Mouse (Mus musculus) midbrain, embryonic 12.5 days (tissue): Measurements from ENCODE around the gene Ifitm5. TPM values are rescaled to one million over a fixed set of nuclear protein-coding genes. Genes with fewer than 3 reads are reported as not detected.

Experiments used
- ATAC-seq: fragments of 200-750 bp; cut with Nextera tagmentation; 2 replicates; pipeline ENCODE4 v1.8.0; 2017; ENCODE audit warnings: low read depth, moderate TSS enrichment, moderate library complexity; ENCODE audit not compliant: low FRiP score
- H3K27ac ChIP-seq: fragments of 300-500 bp; sonication (generic); replicated peaks from 2 replicates; pipeline ENCODE4 v1.5.1; 2016; ENCODE audit warnings: mild to moderate bottlenecking
- H3K27me3 ChIP-seq: fragments of 300-500 bp; sonication (generic); 2 replicates; pipeline ENCODE4 v1.6.1; 2016; ENCODE audit warnings: mild to moderate bottlenecking
- H3K36me3 ChIP-seq: fragments of 300-500 bp; sonication (generic); 2 replicates; pipeline ENCODE4 v1.6.1; 2016
- H3K4me1 ChIP-seq: fragments of 300-500 bp; sonication (generic); 2 replicates; pipeline ENCODE4 v1.6.1; 2016
- H3K4me2 ChIP-seq: fragments of 300-500 bp; sonication (generic); replicated peaks from 2 replicates; pipeline ENCODE4 v1.6.1; 2016; ENCODE audit warnings: mild to moderate bottlenecking, moderate library complexity
- H3K4me3 ChIP-seq: fragments of 300-500 bp; sonication (generic); 2 replicates; pipeline ENCODE4 v1.5.1; 2016; ENCODE audit warnings: mild to moderate bottlenecking
- H3K9ac ChIP-seq: fragments of 300-500 bp; sonication (generic); replicated peaks from 2 replicates; pipeline ENCODE4 v1.6.1; 2016; ENCODE audit warnings: mild to moderate bottlenecking, moderate library complexity
- H3K9me3 ChIP-seq: fragments of 300-500 bp; sonication (generic); 2 replicates; pipeline ENCODE4 v1.6.1; 2016; ENCODE audit warnings: mild to moderate bottlenecking
- WGBS: fragments of 180-500 bp; shearing (Covaris S2); methylation state at CpG from one replicate; pipeline ENCODE4 v1.1.7; 2016; 5-methylcytosine and 5-hydroxymethylcytosine counted together
- polyA plus RNA-seq: library from polyadenylated mRNA; unstranded; fragments of >200 nt; fragmentation: Nextera tagmentation; extraction: Ambion mirVana; gene quantifications from 2 replicates; pipeline ENCODE4 v1.2.1, GENCODE M21; 2016

The Ifitm5 gene
- polyA plus RNA-seq, 1 experiment from 2014 or later = 0.93 TPM

DNA sequence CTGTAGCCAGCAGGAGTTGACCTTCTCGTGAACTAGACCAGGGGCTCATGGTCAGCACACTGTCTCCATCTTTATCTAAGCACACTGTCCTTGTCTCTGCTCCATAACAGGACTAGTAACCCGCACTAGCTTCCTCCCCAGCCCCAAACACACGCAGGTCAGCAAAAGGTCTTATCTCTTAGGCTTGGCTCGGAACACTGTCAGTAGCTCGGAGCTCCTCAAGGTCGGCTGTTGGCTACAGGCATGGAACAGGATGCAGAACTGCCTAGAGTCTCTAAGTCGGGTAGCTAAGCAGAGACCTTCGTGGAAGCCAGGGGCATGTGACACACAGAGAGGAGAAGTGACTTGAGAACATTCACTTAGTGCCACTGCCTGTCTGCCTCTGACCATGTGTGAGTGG, 1.9 kb downstream of the Ifitm5 start:
- Histone ChIP-seq H3K36me3 (no peaks in the 10 kb centered on the region; the same call in none of the 2 replicates), H3K4me3 (no peak overlapping the region), H3K27me3 (no peaks in the 10 kb centered on the region), H3K9me3 (no peaks in the 10 kb centered on the region), H3K4me1 (peaks cover 15% of the 10 kb centered on the region), H3K27ac (no peak overlapping the region), H3K9ac (no peak overlapping the region), H3K4me2 (no peak overlapping the region)
- WGBS = 90% methylated on average over 8 of the region's 8 CpGs
- ATAC-seq = no peak

DNA sequence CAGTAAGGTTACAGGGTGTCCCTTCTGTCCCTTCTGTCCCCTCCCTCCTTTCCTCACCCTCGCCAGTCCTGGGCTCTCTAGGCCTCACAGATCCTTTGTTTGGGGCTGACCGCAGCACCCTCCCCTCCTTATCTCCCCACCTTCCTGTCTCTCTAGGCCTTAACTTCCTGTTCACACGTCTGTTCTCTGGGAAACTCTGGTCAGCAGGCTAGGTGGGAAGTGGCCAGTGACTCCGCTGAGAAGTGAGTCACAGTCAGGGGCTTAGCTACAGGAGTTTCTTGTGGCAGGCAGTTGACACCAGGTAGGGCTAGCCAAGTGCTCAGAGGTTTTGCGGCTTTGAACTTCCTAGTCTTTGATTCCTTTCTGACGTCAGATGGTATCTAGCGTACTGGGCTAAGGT, 3.1 kb downstream of the Ifitm5 start:
- Histone ChIP-seq H3K36me3 (no peaks in the 10 kb centered on the region; the same call in none of the 2 replicates), H3K27me3 (no peaks in the 10 kb centered on the region), H3K4me3 (no peak overlapping the region), H3K9me3 (no peaks in the 10 kb centered on the region), H3K4me2 (no peak overlapping the region), H3K9ac (no peak overlapping the region), H3K4me1 (peaks cover 20% of the 10 kb centered on the region), H3K27ac (no peak overlapping the region)
- no peak for ATAC-seq
- 79% methylated on average over 7 of the region's 7 CpGs for WGBS

DNA sequence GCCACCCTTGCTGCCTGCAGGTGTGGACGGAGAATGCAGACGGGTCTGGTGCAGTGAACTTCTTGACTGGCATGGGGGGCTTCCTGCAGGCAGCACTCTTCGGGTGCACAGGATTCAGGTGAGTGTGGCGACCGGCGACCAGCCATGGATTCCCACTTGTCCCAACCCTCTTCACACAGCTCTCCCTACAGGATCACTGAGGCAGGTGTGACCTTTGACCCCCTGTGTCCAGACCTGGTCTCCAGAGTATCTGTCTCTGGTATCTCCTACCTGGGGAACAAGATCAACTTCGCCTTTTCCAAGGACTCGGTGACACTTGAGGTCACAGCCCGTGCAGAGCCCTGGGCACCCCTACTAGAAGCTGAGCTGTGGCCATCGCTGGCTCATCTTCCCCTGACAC, 3.8 kb downstream of the Ifitm5 start:
- no peaks in the 10 kb centered on the region; the same call in none of the 2 replicates for H3K36me3 ChIP-seq
- no peak overlapping the region for H3K9ac ChIP-seq
- WGBS = 92% methylated on average over 10 of the region's 10 CpGs
- no peak overlapping the region for H3K27ac ChIP-seq
- no peaks in the 10 kb centered on the region for H3K9me3 ChIP-seq
- no peak overlapping the region for H3K4me3 ChIP-seq
- H3K27me3 ChIP-seq = no peaks in the 10 kb centered on the region
- peaks cover 22% of the 10 kb centered on the region for H3K4me1 ChIP-seq
- no peak overlapping the region for H3K4me2 ChIP-seq
- ATAC-seq = no peak

DNA sequence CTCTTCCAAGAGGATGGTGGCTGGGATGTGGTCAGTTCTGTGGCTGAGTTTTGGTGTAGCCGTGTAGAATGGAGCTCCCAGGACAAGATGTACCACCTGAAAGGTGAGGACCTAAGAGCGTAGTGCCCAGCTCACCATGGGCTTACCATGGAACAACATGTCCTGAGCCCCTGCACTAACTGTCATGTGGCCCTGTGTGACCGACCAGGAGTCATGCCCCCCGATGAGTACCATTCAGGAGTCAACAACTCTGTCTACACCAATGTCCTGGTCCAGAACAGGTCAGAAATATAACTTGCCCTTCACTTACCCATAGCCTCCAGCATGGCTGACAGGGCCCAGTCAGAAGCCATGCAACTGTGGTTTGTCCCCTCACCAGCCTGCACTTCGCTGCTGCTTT, 4.8 kb downstream of the Ifitm5 start:
- WGBS = 90% methylated on average over 5 of the region's 5 CpGs
- Histone ChIP-seq H3K27ac (no peak overlapping the region), H3K4me2 (no peak overlapping the region), H3K9me3 (no peaks in the 10 kb centered on the region), H3K27me3 (no peaks in the 10 kb centered on the region), H3K4me3 (no peak overlapping the region), H3K36me3 (no peaks in the 10 kb centered on the region; the same call in none of the 2 replicates), H3K9ac (no peak overlapping the region), H3K4me1 (peaks cover 14% of the 10 kb centered on the region)
- no peak for ATAC-seq

DNA sequence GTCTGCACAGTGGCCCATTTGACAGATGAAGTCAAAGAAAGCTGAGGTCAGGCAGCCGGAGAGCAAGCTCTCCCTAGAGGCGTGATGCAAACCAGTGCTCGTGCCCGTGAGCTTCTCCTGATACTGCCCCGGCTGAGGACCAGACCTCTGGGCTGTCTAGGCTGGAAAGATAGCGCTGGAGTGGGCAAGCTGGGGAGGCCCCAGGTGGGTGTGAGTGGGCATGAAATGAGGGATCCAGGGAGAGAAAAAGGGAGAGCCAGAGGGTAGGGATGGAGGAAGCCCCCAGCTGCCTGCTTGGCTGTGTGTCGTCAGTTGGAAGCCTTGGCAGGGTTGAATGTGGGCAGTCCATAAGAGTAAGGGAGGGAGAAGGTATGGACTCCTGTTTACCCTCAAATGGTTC, 5.9 kb downstream of the Ifitm5 start:
- no peaks in the 10 kb centered on the region for H3K9me3 ChIP-seq
- H3K27ac ChIP-seq = no peak overlapping the region
- H3K9ac ChIP-seq = no peak overlapping the region
- no peaks in the 10 kb centered on the region; the same call in none of the 2 replicates for H3K36me3 ChIP-seq
- 93% methylated on average over 7 of the region's 7 CpGs for WGBS
- no peak for ATAC-seq
- H3K4me3 ChIP-seq = no peak overlapping the region
- H3K4me1 ChIP-seq = peaks cover 17% of the 10 kb centered on the region
- H3K27me3 ChIP-seq = no peaks in the 10 kb centered on the region
- no peak overlapping the region for H3K4me2 ChIP-seq

DNA sequence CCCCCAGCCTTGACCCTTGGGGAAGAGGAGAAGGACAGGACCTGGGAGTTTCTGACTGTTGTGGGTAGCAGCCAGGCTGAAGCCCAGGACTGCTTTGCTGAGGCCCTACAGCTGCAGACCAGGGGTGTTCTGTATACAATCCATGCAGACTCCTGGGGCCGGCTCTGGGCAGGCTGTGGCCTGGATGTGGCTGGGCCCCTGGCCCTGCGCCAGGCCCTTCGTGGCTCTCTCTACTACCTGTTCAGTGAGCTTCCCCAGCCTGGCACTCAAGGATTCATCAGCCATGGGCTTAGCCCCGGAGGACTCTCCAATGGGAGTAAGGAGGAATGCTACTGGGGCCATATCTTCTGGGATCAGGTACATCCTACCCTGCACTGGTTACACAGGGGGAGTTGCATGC, 6.7 kb downstream of the Ifitm5 start:
- WGBS = 90% methylated on average over 4 of the region's 4 CpGs

DNA sequence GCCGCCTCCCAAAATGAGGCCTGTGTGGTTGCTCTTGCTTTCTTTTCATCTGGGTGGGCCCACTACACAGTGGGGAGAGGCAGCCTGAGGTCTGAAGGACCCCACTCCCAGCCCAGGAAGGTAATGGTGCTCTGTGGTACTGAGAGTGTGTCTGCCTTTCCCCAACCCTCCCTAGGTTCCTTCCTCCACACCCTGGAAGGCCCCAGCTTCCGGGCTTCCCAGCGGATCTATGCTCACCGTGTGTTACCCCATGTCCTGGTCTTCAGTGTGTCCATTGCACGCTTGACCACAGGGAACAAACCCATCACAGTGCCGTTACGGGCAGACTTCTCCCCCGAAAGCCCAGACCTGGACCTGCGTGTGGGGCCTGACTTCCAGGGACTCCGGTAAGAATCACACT, 7.3 kb downstream of the Ifitm5 start:
- Histone ChIP-seq H3K9me3 (no peaks in the 10 kb centered on the region), H3K4me3 (no peak overlapping the region), H3K4me1 (peaks cover 17% of the 10 kb centered on the region), H3K27me3 (0 out of 2 replicates have a peak, but pooled peaks cover 1% of the 10 kb centered on the region), H3K9ac (no peak overlapping the region), H3K27ac (no peak overlapping the region), H3K4me2 (no peak overlapping the region), H3K36me3 (no peaks in the 10 kb centered on the region; the same call in none of the 2 replicates)
- WGBS = 90% methylated on average over 10 of the region's 10 CpGs
- ATAC-seq = no peak

More for the DNA sequence above, 6.7 kb downstream of the Ifitm5 start:
- no peaks in the 10 kb centered on the region for H3K27me3 ChIP-seq
- H3K9me3 ChIP-seq = no peaks in the 10 kb centered on the region
- H3K27ac ChIP-seq = no peak overlapping the region
- H3K36me3 ChIP-seq = no peaks in the 10 kb centered on the region; the same call in none of the 2 replicates
- ATAC-seq = no peak
- no peak overlapping the region for H3K9ac ChIP-seq
- H3K4me1 ChIP-seq = peaks cover 17% of the 10 kb centered on the region
- H3K4me2 ChIP-seq = no peak overlapping the region
- H3K4me3 ChIP-seq = no peak overlapping the region

DNA sequence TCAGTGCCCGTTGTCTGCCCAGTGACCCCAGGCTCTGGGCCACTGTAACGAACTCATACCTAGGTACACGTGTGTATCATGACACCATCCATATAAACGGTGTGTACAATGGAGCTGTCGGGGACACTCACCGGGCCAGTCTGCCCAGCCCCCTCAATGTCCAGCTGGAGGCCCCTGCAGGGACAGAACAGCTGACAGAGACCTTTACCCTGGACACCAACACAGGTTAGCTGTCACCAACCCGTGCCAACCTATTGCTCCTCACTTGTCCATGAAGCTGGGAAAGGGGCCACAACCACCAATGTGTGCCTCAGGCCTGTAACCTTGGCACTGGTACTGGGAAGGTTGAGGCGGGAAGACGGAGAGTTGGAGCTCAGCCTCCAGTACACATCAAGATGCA, 7.8 kb downstream of the Ifitm5 start:
- peak; percentile 11; the same call in 1 of the 2 replicates for ATAC-seq
- Histone ChIP-seq H3K36me3 (no peaks in the 10 kb centered on the region; the same call in none of the 2 replicates), H3K4me1 (peaks cover 17% of the 10 kb centered on the region), H3K4me3 (peak overlapping the region; percentile 54), H3K9me3 (no peaks in the 10 kb centered on the region), H3K9ac (peak overlapping the region; percentile 67), H3K27me3 (0 out of 2 replicates have a peak, but pooled peaks cover 4% of the 10 kb centered on the region), H3K4me2 (peak overlapping the region; percentile 61), H3K27ac (no peak overlapping the region)
- WGBS = 64% methylated on average over 9 of the region's 9 CpGs

DNA sequence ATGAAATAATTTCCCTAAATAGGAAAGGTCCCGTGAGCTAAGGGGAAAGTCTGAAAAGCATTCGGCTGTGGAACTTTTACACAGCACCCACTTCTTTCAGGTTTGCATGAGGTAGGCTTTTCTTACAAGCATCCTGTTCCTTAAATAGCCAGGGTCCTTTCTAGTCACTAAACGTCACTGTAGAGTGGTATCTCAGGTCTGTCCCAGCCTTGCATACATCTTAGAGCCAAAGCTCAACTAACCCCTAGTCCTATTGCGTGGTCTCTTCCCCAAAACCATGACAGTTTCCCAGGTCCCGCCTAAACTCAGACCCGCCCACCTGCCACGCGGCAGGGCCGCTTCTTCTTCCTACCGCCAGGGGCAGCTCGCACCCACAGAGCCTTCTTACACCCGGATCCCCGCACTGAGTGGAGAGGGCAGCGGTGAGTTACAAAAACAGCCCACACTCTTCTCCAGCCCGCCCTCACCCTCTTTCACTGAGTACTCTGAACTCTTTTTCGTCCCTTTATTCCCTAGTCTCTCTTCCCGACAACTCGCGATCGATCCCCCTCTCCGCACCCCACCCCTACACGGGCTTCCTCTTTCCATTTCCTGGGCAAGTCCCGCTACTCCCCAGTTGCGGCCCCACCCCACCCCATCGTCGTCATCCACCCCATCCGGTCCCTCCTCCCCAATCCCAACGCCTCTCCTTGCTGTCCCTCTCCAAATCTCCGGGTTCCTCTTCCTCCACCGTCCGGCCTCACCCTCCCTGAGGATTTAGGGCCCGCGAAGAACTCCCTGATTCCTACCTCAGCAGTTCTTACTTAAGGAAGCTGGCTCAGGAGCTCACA, 8.7 kb downstream of the Ifitm5 start, which contains the start of gene Pgghg:
Gene Pgghg, plus strand, starts transcription at position 170 of the 830 bp plus-strand sequence.
- no peaks in the 10 kb centered on the region; the same call in 1 of the 2 replicates for H3K36me3 ChIP-seq
- peak within 1 kb of the TSS; percentile 67 for H3K9ac ChIP-seq
- peak within 1 kb of the TSS; percentile 61 for H3K4me2 ChIP-seq
- H3K9me3 ChIP-seq = no peaks in the 10 kb centered on the region
- 0 out of 2 replicates have a peak, but pooled peaks cover 4% of the 10 kb centered on the region for H3K27me3 ChIP-seq
- WGBS = 4% methylated on average over 33 of the region's 33 CpGs
- 0 out of 2 replicates have a peak within 1 kb of the TSS, but pooled peaks have one; percentile 25 for H3K27ac ChIP-seq
- ATAC-seq = peak; percentile 87
- H3K4me1 ChIP-seq = peaks cover 17% of the 10 kb centered on the region
- peak within 1 kb of the TSS; percentile 54 for H3K4me3 ChIP-seq

DNA sequence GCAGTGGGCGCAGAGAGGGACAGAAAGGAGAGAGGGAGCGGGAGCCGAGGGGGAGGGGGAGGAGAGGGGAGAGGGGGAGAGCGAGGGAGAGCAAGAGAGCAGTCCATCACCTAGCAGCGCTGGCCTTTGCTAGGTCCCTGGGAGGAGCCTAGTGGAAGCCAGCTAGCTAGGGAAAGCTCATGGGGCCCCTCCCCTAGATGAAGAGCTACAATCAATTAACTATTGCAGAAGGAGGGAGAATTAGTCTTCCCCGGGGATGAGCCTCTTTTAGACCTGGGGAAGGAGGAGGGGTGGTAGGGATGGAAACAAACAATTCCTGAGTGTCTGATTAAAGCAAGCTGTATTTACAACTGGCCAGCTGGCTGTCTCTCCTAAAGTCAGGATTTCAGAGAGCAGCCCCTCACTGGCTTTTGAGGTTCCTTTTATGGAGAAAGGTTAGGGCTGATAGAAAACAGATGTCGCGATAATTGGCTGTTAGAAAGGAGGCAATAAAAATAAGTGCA, 10.4 kb downstream of the Ifitm5 start:
- Histone ChIP-seq H3K4me1 (peaks cover 17% of the 10 kb centered on the region), H3K4me3 (no peak overlapping the region), H3K27me3 (0 out of 2 replicates have a peak, but pooled peaks cover 4% of the 10 kb centered on the region), H3K36me3 (no peaks in the 10 kb centered on the region), H3K9me3 (no peaks in the 10 kb centered on the region), H3K27ac (no peak overlapping the region), H3K4me2 (no peak overlapping the region; the same call in 1 of the 2 replicates), H3K9ac (no peak overlapping the region)
- no peak for ATAC-seq
- 7% methylated on average over 7 of the region's 8 CpGs for WGBS

DNA sequence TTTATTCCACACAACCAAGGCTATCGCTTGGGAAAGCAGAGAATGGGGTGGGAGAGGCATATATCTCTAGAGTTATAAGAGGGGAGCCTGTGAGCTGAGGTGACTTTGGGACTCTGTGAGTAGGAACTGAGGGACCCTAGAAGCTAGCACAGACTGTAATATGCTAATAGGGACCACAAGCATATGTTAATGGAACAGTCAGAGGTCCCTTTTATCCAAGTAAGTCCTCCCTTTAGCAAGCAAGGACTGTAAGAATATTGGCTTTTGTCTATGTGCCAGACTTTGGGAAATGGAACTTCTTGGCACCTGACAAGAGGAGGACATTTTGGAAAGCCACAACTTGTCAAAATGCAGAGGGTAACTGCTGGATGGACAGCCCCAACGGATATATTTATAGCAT, 11.2 kb downstream of the Ifitm5 start:
- H3K27ac ChIP-seq = no peak overlapping the region
- H3K9me3 ChIP-seq = no peaks in the 10 kb centered on the region
- H3K4me3 ChIP-seq = no peak overlapping the region
- no peak for ATAC-seq
- no peak overlapping the region for H3K9ac ChIP-seq
- peaks cover 17% of the 10 kb centered on the region for H3K4me1 ChIP-seq
- WGBS = 21% methylated on average over 2 of the region's 2 CpGs
- H3K27me3 ChIP-seq = 0 out of 2 replicates have a peak, but pooled peaks cover 4% of the 10 kb centered on the region
- no peak overlapping the region for H3K4me2 ChIP-seq
- H3K36me3 ChIP-seq = no peaks in the 10 kb centered on the region

DNA sequence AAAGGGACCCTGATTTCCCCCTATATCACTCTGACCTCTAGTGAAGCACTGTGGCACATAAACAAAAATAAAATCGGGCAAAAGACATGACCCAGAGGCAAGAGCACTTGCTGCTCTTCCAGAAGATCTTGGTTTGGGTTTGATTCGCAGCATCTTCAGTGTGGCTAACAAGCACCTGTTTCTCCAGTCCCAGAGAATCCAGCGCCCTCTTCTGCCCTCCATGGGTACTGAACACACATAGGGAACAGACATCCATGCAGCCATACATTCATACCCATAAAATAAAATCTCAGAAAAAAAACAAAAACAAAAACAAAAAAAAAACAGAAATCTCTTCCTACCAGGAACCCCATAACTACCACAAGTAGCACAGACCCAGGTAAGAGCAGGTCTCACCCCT, 11.7 kb downstream of the Ifitm5 start:
- no peaks in the 10 kb centered on the region for H3K36me3 ChIP-seq
- no peaks in the 10 kb centered on the region for H3K9me3 ChIP-seq
- H3K9ac ChIP-seq = no peak overlapping the region
- WGBS = 44% methylated on average over 3 of the region's 3 CpGs
- no peak overlapping the region for H3K4me2 ChIP-seq
- no peak overlapping the region for H3K27ac ChIP-seq
- H3K27me3 ChIP-seq = 0 out of 2 replicates have a peak, but pooled peaks cover 4% of the 10 kb centered on the region
- H3K4me1 ChIP-seq = peaks cover 17% of the 10 kb centered on the region
- no peak overlapping the region for H3K4me3 ChIP-seq
- ATAC-seq = no peak
